Mouse (Mus musculus): ENCODE measurements at regions not wholly inside any gene's neighbourhood (a gene's known extent, or its start where the extent isn't known, plus 50 kb on each side); places are given as distances from the start of the nearest gene placed in this dataset.

DNA sequence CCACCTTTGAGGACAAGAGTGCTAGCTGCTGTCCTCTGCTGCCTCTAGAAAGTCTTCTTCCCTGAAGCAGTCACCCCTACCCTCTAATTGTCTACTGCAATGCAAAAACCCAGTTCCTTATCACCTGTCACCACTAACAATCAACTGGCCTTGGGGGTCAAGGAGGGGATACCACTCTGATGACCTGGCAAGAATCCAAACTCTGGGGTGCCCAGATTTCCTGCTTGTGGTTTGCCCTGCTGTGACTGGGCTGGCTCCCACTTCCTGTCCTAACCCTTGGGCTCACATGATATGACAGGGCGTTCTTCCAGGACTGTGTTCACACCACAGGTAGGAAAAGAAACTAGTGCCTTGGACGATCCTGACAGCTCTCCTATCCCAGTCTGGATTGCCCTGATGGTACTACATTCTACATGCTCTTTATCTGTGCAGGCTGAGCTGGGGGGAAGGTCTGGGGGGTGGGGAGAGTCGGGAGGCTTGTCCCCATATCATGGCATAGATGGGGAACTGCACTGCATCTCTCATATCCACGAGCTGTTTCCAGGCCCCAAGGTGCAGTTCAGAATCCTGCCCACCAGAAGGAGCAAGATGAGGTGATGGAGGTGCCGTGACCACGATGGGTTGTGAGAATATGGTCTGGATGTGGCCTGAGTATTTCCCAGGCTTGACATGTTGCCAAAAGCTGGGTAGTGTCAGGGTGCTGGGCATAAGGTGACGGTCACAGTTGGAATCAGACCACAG, 81.0 kb downstream of the Maf start:
- DNase-seq = no peak

DNA sequence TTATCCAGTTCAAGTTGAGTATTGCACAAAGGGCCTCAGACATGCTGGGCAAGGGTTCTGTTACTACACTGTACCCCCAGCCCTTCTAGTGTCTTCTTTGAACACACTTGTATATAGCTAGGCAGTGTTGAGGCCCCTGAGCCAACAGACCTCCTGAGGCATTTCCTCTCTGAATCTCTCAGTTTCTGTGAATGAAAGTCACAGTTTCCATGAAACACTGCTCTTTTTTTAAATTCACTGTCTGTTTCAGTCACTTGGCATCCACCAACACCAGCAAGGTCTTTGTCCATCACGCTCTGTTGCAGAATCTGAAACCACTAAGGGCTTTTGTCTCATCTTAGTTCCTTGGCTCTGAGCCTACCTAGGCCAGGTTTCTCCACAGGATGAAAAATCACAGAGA, 82.5 kb downstream of the Maf start:
- no peak for DNase-seq

DNA sequence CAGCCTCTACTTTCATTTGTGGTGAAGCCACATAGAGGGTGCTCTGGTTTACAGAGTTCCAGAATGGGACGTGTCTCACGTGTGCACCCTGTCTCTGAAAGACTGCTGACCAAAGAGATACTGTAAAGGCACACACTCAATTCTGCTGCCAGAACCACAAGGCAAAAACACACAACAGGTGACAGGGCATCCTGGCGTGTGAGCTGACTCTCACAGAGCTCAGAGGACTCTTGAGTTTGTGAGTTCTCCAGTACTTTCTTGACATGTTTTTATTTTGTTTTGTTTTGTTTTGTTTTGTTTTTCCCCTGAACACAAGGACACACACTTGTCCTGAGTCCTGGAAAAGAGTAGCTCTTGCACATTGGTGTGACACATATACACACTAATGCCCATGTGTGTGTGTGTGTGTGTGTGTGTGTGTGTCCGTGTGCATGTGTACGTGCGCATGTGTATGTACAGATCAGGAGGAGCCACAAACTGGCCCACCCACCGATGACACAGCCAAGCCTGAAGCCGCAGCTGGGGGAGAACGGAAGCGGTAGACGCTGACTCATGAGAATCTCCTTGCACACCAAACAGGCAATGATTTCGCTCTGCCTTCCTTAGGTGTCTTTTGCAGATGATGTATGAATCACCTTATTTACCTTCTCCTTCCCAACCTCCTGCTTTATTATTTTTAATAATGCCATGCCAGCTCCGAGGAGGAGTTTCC, 89.4 kb downstream of the Maf start:
- DNase-seq = peak; percentile 60

DNA sequence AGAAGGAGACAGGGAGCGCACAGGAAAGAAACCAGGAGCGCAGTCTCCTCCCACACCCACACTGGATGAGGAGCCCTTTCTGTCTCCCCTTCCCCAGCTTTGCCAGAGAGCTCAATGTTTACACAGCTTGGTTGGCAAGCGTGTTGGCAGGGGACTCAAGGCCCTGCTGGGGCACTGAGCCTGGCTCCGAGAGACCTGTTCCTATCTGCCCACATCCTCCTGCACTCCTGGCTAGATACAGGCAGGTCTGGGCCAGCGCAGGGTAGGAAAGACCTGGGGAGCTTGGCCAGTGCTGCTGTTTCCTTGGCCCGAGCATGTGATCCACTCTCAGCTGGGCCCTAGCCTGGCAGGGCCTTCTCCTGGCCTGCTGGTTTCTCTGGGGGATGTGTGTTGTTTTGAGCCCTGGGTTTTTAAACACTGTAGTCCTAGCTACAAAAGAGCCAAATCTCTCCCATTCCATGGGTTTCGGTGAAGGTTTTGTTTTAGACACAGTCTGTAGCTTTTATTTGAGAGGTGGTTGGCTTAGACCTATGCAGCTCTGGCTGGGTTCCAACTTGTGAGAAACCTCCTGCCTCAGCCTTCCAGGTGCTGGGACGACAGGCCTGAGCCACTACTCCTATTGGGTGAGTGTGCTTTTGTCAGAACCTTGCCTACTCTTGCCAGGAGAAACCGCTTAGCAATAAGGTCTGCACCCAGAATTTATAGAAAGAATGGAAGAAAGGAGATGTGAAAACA, 90.6 kb downstream of the Maf start:
- no peak for DNase-seq

DNA sequence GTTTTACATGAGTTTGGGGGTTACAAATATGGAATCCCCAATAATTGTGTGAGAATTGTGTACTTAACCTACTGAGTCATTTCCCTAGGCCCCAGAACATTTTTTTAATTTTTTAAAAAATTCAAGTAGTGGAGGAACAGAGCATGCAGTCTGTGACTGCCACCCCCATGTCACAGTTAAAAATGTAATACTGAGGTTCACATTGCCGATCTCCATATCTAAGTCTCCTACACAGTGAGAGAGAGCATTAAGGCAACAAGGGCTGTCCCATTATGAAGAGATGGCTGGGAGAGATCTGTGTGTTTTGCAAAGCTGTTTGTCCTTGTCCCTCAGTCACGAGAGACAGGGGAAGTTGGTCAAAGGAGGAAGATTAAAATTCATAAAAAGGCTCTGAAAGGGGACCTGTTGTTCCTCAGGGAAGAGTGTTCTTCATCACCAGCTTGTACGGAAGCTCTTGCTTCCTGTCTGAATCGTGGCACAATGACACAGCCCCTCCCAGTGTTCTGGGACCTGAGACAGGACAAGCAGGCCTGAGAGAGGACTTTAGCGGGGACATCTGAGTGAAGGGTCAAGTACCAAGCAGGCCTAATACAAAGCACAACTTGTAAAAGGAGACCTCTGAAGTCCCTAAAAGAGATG, 93.5 kb downstream of the Maf start:
- no peak for DNase-seq

DNA sequence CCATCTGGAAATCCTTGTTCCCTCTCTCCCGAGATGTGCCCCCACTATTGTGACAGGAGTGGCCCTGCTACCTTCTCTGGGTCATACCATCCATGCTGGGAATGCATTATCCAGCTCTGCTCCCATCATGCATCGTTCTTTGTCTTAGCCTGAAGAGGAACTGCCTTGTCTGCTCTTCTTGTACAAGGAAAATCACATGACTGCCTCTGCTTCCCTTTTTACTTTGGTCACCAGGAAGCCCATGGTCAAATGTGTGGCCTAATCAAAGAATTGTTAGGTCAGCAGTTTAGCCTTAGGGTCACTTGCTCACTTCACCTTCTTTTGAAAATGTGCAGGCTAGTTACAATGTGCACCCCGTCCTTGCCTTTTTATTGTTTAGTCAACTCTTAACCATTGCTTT, 95.5 kb downstream of the Maf start:
- no peak for DNase-seq

DNA sequence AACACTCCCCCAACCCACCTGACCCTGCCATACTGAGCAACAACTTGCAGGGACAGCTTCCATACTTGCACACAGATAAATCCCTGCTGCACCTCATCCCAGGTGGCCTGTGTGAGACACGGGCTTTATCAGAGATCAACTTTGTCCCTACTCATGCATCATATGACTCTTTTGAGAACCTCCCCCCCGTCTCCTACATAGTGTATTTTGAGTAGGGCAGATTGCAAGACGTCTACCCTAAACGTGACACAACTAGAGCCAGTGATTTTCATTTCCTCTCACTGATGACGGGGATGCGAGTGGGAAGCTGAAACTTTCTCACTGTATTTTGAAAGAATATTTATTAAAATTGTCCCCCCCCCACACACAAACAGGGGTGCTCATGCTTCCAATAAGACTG, 107.8 kb downstream of the Maf start:
- no peak for DNase-seq

DNA sequence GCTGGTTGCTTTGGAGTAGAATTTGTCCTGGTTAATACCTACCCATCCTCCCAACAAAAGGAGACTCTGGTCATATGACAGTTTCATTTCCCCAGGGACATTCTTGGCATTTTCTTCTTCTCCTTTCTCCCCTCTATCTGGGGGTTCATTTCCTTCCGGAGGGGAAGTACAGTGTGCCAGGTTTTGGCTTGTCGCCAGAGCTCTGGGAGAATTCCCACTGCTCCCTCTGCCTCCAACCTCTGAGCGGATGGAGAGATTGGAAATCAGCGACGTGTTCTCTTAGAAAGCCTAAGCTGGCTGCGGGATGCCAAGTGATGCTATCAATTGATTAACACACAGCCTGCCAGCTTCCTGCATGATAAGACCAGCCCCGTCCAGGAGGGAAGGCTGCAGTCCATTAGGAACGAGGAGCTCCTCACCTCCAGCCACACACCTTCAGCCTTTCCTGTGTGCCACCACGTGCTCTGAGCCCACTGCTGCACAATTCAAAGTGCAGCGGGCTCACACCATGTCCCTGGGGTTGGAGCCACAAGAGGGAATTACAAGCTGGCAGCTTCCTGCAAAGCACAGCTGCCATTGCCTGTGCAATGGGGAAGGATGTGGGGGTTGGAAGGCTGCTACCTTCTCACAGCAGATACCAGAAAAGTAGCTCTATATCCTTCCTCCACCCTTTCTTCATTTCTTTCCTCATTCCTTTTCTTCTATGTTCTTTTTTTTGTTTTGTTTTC, 110.2 kb downstream of the Maf start:
- no peak for DNase-seq

DNA sequence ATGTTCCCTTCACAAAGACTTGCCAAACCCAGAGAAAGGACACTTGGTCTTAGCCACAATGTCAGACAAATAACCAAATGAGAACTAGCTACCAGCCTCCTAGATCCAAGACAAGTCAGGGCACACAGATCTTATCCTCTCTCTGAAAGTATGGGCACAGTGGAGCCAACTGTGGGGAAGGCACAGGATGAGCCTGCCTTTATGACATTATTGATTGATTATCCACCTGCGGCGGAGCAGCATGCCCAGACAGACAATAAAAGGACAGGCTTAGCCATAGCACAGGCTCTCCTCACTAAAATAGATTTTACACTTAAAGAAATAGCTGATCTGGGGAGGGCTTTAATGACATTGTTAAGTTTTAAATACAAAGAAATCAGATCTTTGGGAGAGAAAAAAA, 117.9 kb downstream of the Maf start:
- no peak for DNase-seq

DNA sequence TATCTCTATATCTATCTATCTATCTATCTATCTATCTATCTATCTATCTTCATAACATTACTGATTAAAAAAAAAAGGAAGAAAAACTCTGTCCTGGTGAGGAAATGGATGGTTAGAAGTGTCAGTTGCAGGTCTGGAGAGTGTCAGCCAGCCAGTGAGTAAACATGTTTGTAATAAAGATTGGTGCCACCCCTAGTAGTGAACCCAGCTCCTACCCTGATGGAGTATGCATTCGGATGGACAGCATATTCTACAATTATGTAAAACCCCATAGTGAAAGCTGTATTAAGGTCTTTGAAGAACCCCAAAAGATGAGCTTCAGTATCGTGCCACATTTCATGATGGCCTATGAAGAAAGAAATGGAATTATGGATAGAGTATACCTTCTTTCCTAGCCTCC, 118.5 kb downstream of the Maf start:
- DNase-seq = no peak

DNA sequence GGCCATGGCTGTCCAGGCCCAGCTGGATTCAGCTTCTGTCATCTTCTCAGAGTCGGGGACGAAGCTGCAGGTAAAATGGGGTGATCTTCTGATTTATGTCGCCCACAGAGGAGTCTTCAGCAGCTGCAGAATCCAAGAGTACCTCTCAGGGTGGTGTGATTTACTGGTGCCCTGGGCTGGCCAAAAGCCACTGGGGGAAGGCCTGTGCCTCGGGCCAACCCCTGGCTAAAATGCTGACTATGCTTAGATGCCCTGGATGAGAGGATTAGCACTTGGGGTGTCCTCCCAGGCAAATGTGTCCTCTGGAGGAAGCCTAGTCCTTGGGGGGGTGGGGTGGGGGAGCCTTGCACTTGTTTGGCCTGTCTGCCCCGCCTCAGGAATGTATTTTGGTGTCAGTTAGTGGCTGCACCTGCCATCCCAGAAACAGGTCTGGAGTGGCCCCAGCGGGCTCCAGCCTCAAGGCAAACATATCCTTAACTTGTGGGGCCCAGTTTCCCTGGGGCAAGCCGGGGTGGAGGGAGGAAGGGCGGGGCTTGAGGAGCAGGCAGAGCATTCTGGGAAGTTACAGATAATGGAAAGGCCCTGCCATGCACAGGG, 123.2 kb downstream of the Maf start:
- DNase-seq = no peak

DNA sequence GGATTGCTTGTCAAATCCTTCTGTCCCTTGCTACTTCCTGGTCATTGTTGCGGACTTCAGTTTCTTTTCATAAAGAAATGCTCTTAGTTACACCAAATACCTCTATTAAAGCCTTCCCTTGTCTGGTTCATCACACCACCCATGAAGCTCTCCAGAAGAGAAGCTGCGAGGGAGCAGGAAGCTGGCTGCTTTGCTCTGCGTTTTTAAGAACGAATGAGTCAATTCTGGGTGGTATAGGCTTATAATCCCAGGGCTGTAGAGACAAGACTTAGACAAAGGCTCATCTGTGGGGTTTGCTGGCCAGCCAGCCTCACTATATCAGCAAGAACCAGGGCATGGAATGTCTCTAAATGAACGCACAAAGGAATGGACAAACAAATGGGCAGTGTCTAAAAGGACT, 124.4 kb downstream of the Maf start:
- no peak for DNase-seq

DNA sequence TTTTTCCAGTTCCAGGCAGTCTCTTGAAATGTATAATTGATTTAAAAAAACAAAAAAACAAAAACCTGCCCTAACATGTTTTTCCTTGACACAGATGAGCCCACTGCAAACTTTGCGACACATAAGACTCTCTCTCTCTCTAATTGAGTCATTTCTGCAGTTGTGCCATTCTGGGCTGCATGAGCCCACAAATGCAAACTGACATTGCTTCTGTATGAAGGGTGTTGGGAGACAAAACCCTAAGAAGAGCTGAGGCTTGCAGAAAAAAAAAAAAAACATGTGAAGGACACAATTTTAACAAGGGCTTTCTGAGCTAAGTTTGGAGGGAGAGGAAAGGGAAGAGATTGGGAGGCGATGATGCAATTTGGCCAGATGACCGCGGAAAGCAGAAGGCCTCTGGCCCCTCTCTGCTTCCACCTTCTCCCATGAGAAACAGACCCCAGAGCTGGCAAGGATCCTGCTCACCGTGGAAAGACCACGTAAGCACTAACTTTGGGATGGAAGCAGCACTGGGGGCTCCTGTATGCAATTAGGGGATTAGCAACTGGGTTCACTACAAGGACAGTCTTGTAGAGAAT, 125.6 kb downstream of the Maf start:
- DNase-seq = no peak

DNA sequence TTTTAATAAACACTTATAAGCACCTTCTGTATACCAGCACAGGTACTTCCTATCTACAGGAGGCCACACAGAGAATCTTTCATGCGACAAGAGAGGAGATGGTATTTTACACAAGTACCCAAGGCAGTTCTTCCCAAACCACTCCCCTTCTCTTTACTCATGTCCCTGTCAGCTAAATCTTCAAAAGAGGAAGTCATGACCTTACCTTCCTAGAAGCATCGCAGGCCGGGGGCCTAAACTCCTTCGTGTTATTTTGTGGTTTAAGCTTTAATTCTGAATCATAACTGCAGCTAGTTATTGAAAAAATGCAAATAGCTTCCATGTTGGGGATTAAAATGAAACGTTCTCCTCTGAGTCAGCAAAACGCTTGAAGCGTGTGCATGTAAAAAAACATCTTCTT, 139.2 kb downstream of the Maf start:
- DNase-seq = no peak

DNA sequence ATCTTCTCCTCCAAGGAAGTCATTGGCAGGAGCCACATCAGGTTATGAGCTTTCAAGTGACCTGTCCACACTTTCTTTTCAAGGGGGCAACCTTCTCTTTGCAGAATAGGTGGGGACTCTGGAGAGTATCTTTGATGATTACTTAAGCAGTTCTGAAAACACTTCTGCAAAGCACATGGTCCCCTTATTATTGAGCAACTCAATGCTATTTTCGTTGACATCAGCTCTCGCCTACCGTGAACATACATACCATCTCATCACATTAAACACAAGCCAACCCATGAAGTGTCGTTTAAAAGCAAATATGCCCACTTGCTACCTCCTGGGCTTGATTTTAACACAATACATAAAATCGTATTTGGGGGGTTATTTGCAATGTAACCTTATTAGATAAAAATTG, 141.8 kb downstream of the Maf start:
- DNase-seq = no peak

DNA sequence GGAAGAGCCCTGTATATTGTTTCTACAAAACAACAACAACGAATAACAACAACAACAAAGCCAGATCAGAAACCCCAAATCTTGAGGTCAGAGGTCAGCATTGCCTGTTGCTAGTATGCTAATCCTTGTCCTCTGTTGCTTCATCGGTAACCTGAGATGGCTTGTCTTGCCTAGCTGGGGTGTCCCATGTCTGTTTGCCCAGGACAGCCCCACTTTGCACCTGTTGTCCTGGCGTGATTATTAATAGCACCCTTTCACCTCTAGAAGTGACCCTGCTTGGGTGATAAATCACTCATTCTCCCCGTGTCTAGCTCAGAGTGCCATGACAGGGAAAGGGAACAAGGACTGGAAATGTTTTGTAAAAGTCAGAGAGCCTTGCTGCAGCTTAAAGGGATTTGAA, 145.2 kb downstream of the Maf start:
- no peak for DNase-seq

DNA sequence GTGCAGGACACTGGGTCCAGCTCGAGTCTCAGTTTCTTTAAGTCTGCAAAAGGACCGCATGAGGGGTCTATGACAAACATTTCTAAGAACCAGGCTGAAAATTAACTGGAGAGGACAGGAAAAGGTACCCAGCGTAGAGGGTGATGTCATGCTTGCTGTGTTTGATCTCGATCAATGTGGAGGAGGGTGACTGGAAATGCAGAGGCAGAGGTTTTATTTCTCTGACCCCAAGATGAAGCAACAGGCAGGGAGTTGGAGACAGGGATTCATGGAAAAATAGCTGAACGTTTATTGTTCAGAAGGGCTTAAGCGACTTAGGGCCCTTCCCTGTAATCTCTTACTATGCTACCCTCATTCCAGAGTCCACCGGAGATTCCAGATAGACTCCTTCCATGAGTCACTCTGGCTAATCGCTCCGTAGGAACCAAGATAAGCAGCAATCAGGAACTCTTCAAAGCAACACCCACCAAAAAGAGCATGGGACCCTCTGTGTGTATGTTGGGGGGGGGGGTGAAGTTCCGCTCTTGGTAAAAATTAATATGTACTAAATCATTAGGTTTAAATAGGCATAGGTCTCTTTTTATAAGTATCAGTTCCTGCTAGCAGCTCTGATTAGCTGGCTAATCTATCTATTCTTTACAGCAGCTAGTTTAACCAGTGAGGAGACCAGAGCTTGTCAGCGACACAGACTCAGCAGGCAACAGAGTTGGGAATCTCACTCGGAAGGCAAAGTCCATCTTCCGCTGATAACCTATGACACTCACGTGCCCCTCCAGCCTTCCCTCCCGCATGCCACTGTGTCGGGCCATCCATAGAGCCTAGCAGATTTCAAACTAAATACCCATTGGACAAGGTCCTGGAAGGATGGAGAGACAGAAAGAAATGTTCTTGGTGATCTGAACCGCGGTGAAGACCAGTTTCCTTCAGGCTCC, 146.3 kb downstream of the Maf start:
- DNase-seq = no peak

DNA sequence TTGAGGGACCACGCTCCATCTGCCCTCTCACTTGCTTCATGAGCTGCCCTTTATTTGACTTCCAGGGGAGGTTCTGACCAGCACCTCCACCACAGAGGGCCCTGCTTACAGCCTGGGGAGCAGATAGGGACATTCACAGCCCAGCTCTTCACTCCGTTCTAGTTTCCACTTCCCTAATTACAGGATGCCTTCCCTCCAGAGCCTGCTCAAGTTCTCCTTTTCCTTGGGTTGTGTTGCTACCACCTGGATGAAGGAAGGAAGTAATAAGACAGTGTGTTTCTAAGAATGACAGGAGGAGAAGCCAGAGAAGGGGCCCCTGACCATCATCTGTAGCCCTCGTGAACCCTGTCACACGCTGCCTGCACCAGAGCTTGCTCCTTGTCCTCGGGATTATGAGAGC, 152.1 kb downstream of the Maf start:
- DNase-seq = no peak

DNA sequence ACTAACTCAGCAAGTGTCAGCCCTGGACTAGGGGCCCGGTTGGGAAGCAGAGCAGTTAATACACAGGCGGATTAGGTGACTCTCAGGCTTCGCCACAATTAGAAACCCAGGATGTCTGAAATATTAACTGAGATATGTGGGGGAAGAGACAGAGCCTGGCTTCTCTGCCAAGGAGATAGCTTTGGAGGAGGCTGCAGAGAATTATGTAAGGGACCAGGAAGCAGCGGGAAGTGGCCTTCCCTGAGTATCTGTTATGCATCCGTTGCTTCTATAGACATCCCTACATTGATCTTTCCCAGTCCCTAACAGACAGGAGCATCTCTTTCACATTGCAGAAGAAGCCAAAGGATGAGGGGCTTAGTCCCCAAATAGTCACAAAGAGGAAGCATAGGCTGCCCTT, 153.4 kb downstream of the Maf start:
- no peak for DNase-seq

DNA sequence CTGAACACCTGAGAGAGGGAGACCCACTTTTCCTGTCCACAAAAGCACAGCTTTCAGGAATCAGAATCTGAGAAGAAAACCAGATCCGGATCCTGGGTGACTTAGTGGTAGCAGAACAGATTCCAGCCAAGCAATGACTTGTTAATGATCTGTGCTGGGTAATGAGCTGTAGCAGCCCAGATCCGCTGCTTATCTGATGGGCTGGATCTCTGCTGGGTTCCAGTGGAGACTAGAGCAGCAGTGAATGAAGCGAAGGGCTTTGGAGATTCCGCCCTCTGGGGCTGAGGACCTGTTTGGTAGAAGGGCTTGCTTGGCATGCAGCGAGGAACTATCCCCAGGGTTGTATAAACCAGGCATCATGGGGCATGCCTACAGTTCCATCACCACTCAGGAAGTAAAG, 156.3 kb downstream of the Maf start:
- no peak for DNase-seq

DNA sequence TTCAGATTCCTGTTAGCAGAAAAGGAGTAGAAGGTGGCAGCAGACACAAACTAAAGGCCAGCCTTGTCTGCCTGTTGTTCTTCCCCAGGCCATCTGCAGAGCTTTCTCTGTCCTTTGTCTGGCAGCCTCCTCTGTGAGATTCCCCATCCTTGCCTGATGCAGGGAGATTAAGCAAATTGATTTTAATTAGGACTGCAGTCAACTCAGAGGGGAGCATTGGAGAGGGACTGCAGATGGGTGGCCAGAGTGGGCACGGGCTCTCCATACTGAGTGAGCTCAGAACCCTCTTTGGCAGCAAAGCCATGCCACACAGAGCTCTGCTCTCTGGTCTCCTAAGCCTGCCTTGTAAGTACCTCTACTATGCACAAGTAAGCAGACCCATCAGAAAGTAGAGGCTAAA, 158.5 kb downstream of the Maf start:
- no peak for DNase-seq

Measured in thymus, adult 18-20 months (tissue).